Mouse (Mus musculus) inflammation-experienced regulatory T-cells, adult 16 weeks (primary cell): ENCODE results near the gene Gm6482. TPM values are rescaled to one million over a fixed set of nuclear protein-coding genes. Genes with fewer than 3 reads are reported as not detected.

Source experiments
- polyA plus RNA-seq: library from polyadenylated mRNA; unstranded; fragments of 100-300 nt; shearing (Covaris generic); gene quantifications from one replicate; pipeline ENCODE4 v1.2.1, GENCODE M21; 2017

Gene Gm6482
- polyA plus RNA-seq, result not detected

GRCm38 (mm10) chr14:41408181-41408580 lies at the start of gene Gm6482:
Gm6482 (minus strand) TSS chr14:41408281.

GRCm38 (mm10) chr14:41453418-41453817 lies 45.3 kb upstream of the Gm6482 start, which contains the start of gene Gm7954:
Gm7954 (minus strand) TSS chr14:41453518.

GRCm38 (mm10) chr14:41386279-41386678 lies 21.8 kb downstream of the Gm6482 start, which contains the start of gene Gm7945:
Gm7945 (minus strand) TSS chr14:41386379.

Other genes with a start within 250 kb of the Gm6482 start
- not detected for gene Sftpd, start 223.1 kb downstream of the Gm6482 start, polyA plus RNA-seq
- not detected for gene Gm2832, start 129.5 kb downstream of the Gm6482 start, polyA plus RNA-seq
- 0.88 TPM for gene Gm5798, start 59.7 kb downstream of the Gm6482 start, polyA plus RNA-seq
- not detected for gene Gm7945, start 21.9 kb downstream of the Gm6482 start, polyA plus RNA-seq
- gene Gm7954, start 45.2 kb upstream of the Gm6482 start, polyA plus RNA-seq, result not detected
- gene Gm3486, start 81.2 kb upstream of the Gm6482 start, polyA plus RNA-seq, result not detected
- not detected for gene Gm7970, start 147.3 kb upstream of the Gm6482 start, polyA plus RNA-seq
- gene 1700049E17Rik2, start 164.9 kb upstream of the Gm6482 start, polyA plus RNA-seq, result not detected
- gene Gm3072, start 216.3 kb upstream of the Gm6482 start, polyA plus RNA-seq, result not detected
- not detected for gene Gm3676, start 238.2 kb upstream of the Gm6482 start, polyA plus RNA-seq